Mouse (Mus musculus) testis, adult 2 months (tissue): ENCODE measurements around the gene Ankrd36.

Experiments used
- CTCF ChIP-seq: fragments of 200-500 bp; IDR thresholded peaks from 2 replicates; pipeline ENCODE4 v1.5.1; 2012; ENCODE audit warnings: low read depth, mild to moderate bottlenecking, inconsistent platforms, low read length, moderate library complexity; ENCODE audit not compliant: control insufficient read depth, insufficient read depth, insufficient replicate concordance
- POLR2A ChIP-seq: fragments of 200-500 bp; IDR thresholded peaks from 2 replicates; pipeline ENCODE4 v1.6.1; 2012; ENCODE audit warnings: low read depth, mild to moderate bottlenecking, inconsistent platforms, low read length, moderate library complexity; ENCODE audit not compliant: control insufficient read depth

- TF ChIP-seq CTCF, result no peak
- TF ChIP-seq POLR2A, result no peak
Measured at GRCm38 (mm10) chr11:5706874-5707529, 137.5 kb downstream of the Ankrd36 start.
